Comparison of ENCODE assay signal across 17 mouse cellular contexts in genomic region chr17:81150730-81151129, GRCm38 (mm10).
DNase-seq lines count a peak whose midpoint lies in the region; TF ChIP-seq lines count a peak whose summit lies in the region.
"Had no signal": no experiment of that assay in that cellular context is flagged by ENCODE, and none has a peak within 500 bp of the region (broad histone marks: within the 10 kb centered on the region; RNA-seq: fewer than 3 reads in every experiment).

No protein-coding gene starts in this region.

- H3K27ac ChIP-seq in cerebellum, adult 2 months (ENCODE audit: insufficient read depth, low read length), result no peak overlapping the region
- H3K27ac ChIP-seq: embryonic facial prominence, embryonic 12.5 days; heart, embryonic 15.5 days; hindbrain, embryonic 14.5 days; neural tube, embryonic 12.5 days had no signal

- DNase-seq in cerebellum, postnatal 10 days, result peak; percentile 34 to 54
- DNase-seq in cerebellum, adult 2 months, result no peak
- peak; percentile 23 for DNase-seq in brain, embryonic 14.5 days (ENCODE audit: low read depth)
- peak; percentile 16 to 20 for DNase-seq in layer of hippocampus, postnatal 10 days (ENCODE audit: low spot score in 2 of 2)
- DNase-seq in right cerebral cortex, adult 2 months (ENCODE audit: low spot score in 2 of 2), result peak; percentile 56 to 58
- no peak for DNase-seq in cerebellum, postnatal 36 days
- no peak for DNase-seq in retina, postnatal 1 day
- DNase-seq in gastrocnemius, postnatal 4 days (ENCODE audit: low spot score in 2 of 2), result no peak
- DNase-seq: adrenal gland, adult 8-10 months; kidney, adult 11 months; kidney, postnatal 36 days; lung, embryonic 14.5 days; thymus, postnatal 14 days had no signal

- WGBS in cerebellum, adult 2 months, result 38% methylated on average over 4 of the region's 4 CpGs

- H3K4me1 ChIP-seq in cerebellum, adult 2 months (ENCODE audit: control insufficient read depth, insufficient read depth, low read length), result no peaks in the 10 kb centered on the region
- H3K4me1 ChIP-seq: embryonic facial prominence, embryonic 12.5 days; heart, embryonic 15.5 days; neural tube, embryonic 12.5 days had no signal

- H3K4me3 ChIP-seq in cerebellum, adult 2 months (replicated peaks; ENCODE audit: insufficient read depth, low read depth, low read length), result no peak overlapping the region
- H3K4me3 ChIP-seq: embryonic facial prominence, embryonic 12.5 days; heart, embryonic 15.5 days; neural tube, embryonic 12.5 days had no signal

- H3K27me3 ChIP-seq in cerebellum, adult 2 months (ENCODE audit: control insufficient read depth, insufficient read depth, low read length), result no peaks in the 10 kb centered on the region
- H3K27me3 ChIP-seq: embryonic facial prominence, embryonic 12.5 days; heart, embryonic 15.5 days; neural tube, embryonic 12.5 days had no signal

- no peak for TF ChIP-seq POLR2A in cerebellum, adult 2 months (IDR thresholded peaks at IDR 0.05; ENCODE audit: borderline replicate concordance, insufficient read depth, low read length)
- TF ChIP-seq POLR2A in brain, embryonic 14.5 days (IDR thresholded peaks at IDR 0.05; ENCODE audit: borderline replicate concordance, extremely low read depth, insufficient read depth, insufficient read length, poor library complexity, severe bottlenecking), result no peak

- TF ChIP-seq CTCF in cerebellum, adult 2 months (IDR thresholded peaks at IDR 0.05; ENCODE audit: borderline replicate concordance, insufficient read depth, low read depth, low read length), result no peak
- TF ChIP-seq CTCF in brain, embryonic 14.5 days (IDR thresholded peaks at IDR 0.05; ENCODE audit: borderline replicate concordance, extremely low read depth, insufficient read depth, insufficient read length), result no peak

Comparison
In these comparisons a context has a peak if more than half of its experiments do, and no peak if none do; other contexts are left out.
1. DNase-seq: peak in cerebellum, postnatal 10 days (2 of 2), brain, embryonic 14.5 days (single experiment), layer of hippocampus, postnatal 10 days (2 of 2) and right cerebral cortex, adult 2 months (2 of 2); none in cerebellum, adult 2 months (0 of 2), cerebellum, postnatal 36 days (0 of 2), retina, postnatal 1 day (single experiment) and gastrocnemius, postnatal 4 days (0 of 2).